Mouse (Mus musculus): ENCODE measurements around the gene Farsb.
A peak's percentile ranks its signal among the peaks of the same experiment; 100 is the strongest.
"Not testable (repeated sequence)": the region's sequence is repeated elsewhere in the genome, so short reads cannot be mapped to it uniquely, and the experiment has no call there.

Farsb gene

DNA sequence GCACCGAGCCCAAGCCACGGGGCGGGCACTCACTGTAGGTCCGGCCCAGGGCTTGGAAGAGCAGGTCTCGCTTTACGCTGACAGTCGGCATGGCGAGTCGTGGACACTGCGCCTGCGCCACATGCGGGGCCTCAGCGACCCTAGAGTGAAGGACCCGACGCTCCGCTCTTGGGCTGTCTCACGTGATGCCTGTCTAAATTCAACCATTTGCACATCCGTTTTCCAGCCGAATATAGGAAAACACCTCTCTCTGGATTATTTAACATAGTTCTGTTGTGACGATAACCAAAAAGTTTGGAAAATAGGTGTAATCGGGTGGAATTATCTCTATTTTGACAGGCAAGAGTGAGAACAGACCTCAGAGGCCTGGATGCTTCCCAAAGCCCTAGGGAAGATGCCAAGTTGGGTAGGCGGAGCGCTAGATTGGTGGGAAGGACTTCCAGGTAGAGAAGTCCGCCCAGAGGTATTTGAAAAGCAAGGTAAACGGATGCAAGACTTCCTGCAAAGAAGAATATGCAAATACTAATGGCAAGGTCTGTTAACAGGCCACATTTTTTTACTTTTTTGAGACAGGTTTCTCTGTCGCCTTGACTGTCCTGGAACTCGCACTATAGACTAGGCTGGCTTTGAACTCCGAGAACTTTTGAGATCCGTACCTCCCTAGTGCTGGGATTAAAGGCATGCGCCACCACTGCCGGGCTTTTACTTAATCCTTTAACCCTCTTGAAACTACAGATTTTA, at the start of gene Farsb:
Gene Farsb (minus strand): TSS at position 146 of the 741 bp plus-strand sequence.
- peak; percentile 95 for DNase-seq (ENCODE audit: low spot score)

DNA sequence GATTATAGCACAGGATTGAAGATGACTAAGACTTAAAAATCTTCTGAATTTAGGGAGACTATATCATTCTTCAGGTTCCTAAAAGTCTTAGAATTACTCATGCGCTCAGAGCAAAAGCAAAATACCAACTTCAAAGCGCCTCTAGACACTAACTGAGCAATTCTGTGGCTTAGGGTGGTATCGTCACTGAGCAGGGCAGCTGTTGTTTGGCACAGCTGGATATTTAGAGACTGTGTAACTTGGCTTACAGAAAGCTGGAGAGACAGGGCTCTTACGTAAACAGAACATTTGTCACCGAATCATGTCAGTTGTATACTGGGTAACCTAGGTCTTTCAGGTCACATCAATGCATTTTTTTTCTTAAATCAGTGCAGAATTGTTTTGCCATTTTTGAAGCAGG, 49.7 kb upstream of the Farsb start:
- DNase-seq (ENCODE audit: low spot score), result no peak

DNA sequence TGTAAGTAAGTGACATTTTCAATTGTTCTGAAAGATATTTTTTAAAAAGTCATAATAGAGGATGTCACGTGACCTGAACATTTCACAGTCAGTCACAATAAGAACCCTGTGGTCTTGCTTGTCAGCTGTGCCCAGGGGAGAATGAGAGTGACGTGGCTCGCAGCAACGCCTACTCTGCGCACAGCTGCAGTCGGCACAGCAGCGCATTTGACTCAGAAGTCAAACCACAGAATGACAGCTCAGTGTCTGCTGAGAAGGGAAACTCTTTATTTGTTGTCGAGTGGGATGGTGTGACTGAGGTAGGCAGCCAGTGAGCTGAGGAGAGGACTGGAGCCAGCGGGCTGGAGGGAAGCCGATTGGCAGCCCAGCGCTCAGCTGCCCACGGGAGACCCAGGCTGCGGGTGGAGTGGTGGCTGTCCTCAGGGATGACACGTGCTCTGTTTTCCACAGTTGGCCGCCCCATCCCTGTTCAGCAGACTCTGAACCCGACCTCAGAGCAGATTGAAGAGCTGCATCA, 48.9 kb upstream of the Farsb start:
- DNase-seq (ENCODE audit: low spot score), result peak; percentile 64

DNA sequence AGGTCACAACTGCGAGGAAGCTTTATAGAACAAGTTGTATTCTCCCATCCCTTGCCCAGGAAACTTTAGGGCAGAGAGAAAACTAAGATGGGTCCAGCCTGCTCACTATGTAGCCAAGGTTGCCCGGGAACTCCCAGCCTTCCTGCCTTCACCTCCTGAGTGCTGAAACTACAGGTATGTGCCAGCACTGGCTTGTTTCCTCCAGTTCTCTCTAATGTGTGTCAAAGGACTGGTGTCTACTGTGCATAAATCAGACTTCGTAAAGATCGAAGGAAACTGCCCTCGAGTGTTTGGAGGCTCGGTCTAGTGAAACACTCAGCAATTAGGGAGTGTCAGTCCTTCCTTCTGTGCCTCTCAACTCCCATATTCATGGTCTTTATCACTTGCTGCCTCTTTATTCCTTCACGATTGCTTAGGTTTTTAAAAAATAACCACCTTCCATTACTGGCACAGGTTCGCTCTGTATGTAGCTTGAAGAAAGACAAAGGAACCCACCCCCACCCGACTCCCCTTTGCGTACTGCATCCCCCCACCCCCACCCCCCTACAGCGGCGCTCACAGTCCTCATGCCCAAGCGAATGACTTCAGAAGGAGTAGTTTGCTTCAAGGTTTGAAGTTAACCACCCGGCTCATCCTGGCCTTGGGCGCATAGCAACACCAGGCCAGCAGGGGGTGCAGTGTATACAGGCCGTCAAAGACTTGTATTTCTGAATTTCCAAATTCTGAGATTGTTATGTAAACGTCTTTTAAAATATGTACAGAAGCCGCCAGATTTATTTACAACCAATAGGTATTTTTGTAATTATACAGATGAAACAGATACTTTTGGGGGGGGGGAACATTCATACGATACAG, 47.8 kb upstream of the Farsb start:
- peak; percentile 85 for DNase-seq (ENCODE audit: low spot score)

DNA sequence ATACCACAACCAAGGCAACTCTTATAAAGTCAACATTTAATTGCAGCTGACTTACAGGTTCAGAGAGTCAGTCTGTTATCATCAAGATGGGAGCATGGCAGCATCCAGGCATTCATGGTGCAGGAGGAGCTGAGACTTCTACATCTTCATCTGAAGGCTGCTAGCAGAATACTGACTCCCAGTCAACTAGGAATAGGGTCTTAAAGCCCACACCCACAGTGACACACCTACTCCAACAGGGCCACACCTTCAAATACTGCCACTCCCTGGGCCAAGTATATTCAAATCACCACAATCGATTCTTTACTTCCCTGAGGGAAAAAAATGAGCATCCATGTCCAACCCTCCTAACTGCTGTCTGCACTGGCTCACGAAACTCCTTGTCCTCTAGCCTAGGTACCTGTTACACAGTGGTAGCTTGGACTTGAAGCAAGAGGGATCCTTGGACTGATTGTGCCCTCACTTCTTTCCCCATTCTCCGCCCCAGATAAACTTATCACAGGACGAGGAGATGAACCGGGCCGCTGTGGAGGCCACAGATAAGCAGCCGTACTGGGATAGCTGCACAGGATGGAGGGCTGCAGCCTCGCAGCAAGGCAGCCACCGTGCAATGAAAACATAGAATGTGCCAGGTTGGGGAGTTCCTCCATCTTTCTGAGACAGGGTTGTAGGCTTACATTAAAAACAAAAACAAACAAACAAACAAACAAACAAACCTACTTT, 45.9 kb upstream of the Farsb start:
- no peak for DNase-seq (ENCODE audit: low spot score)

DNA sequence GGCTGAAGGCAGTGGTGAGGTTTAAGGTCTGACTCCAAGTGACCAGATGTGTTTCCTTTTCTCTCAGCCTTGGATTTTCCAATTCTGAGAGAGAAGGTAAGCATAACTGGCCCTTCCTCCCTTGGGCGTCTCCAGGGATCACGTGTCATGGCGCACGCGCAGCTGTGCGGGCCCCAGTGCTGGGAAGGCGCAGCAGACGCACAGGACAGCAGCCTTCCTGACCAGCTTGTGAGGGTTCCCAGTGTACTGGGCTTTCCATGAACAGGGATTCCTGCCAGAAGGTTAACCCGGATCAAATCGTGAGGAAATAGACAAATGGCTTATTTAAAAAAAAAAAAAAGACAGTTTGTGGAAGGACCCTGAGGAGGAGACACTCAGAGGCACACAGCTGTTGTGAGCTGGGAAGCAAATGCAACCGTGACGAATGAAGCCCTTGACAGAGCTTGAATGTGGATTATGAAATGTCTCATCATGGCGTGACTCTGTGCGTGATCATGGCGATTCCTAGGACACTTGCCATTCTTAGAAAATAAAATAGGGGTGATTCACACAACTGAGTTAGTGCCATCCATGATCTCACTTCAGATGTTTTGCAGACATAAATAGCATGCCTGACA, 43.6 kb upstream of the Farsb start:
- no peak for DNase-seq (ENCODE audit: low spot score)

DNA sequence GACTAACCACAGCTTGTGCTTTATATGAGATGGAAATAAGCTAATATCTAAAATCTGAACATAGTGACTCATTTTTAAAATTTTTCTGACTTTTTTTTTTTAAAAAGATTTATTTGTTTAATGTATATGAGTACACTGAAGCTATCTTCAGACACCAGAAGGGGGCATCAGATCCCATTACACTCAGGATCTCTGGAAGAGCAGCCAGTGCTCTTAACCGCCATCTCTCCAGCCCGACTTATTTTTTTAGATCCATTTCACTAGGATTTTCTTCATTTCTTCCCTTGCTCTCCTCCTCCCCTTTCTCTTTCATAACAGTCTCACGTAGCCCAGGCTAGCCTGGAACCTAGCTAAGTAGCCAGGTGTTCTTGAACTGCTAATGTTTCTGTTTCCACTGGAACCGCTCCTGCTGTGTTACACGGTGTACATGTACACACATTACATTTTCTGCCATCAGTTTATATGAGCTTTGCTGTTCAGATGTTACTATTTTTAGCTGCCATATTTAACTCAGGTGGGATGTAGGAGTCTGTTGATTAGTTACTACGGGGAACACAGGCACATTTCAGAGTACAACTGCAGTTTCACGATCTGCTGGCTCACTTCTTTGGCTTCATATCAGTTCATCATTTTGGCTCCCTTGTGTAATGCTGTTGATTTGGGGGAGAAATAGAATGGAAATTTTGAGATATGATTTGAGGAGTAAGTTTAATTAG, 42.0 kb upstream of the Farsb start:
- peak; percentile 37 for DNase-seq (ENCODE audit: low spot score)

DNA sequence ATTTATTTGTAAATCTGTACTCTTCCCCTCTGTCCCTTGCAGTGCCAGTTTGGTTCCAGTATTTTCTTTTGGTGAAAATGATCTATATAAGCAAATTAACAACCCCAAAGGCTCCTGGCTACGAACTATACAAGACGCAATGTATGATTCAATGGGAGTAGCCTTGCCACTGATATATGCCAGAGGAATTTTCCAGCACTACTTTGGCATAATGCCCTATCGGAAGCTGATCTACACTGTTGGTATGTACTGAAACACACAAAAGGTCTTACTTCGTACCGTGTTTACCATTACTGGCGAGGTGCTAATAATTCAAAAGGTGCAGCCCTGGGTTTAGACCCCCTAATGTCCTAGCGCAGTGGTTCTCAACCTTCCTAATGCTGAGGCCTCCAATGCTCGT, 40.3 kb upstream of the Farsb start:
- no peak for DNase-seq (ENCODE audit: low spot score)

DNA sequence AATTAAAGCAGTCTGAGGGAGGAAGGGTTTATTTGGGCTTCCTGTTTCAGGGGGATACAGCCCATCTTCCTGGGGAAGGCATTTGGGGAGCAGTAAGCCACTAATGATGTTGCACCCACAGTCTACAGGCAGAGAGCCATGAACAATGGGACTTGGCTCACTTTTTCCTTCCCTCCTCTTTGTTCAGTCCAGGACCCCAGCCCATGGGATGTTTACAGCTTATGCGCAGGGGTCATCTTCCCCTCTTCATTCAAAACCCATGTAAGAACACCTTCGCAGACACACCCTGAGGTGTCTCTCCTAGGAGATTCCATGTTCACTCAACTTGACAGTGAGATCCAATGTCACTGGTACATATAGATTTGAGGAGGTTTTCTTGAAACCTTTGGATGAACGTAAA, 39.7 kb upstream of the Farsb start:
- no peak for DNase-seq (ENCODE audit: low spot score)

DNA sequence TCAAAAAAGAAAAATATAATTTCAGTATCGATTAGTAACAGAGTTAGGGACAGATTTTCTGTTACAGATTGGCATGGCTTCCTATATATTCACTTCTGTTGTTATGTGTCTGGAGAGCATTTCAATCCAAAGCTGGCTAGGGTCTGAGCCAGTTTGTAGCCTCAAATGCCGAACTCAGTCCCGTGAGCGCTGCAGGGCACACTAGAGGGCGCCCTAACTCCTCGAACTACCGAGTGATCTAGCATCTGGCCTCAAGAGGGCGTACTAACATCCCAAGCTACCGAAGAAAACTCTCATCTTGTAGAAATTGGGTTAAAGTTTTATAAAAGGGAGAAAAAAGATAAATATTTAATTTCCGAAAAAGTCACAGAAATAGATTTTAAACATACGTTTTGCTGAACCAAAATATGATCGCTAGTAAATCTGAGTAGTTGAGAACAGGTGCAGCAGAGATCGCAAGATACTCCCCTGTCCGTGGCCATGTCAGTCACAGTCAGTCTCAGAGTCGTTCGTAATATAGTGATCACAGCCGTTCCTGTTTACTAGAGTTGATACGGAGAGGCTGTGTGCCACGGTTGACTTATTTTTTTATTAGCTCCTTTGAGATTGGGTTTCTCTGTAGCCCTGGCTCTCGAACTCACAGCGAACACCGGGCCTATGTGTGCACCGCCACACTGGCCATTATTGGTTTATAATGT, 36.6 kb upstream of the Farsb start:
- DNase-seq (ENCODE audit: low spot score), result peak; percentile 87

DNA sequence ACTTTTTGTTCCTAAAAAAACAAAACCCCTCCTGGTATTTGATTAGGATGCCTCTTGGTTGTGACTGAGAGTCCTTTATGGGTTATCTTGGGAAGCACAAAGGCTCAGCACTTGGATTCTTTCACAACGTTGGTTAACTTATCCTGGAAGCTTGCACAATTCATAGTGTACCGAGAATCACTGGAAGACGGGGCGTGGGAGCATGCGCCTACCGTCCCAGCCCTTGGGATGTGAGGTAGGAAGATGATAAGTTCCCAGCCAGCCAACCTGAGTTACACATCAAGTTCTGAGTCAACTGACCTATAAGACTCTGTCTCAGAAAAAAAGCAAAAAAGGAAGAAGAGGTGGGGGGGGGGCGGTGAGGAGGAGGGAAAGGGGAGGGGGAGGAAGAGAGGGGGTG, 30.2 kb upstream of the Farsb start:
- no peak for DNase-seq (ENCODE audit: low spot score)

DNA sequence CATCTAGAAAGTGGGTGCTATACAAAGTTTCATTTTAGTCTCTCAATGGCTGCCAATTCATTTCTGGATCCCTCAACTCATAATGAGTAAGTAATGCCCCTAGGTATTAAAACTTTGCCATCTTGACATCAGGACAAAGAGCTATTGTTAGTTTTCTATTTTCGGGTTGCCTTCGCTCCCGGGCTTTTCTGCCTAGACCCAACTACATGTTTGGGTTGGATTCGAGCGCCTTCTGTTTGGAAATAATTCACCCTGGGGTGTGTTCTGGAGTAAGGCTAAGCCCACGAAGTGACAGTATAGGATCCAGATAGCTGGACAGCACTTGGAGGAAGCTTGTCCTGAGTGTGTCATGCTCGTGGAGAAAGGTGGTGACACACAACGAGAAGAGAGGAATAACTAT, 24.1 kb upstream of the Farsb start:
- DNase-seq (ENCODE audit: low spot score), result no peak

DNA sequence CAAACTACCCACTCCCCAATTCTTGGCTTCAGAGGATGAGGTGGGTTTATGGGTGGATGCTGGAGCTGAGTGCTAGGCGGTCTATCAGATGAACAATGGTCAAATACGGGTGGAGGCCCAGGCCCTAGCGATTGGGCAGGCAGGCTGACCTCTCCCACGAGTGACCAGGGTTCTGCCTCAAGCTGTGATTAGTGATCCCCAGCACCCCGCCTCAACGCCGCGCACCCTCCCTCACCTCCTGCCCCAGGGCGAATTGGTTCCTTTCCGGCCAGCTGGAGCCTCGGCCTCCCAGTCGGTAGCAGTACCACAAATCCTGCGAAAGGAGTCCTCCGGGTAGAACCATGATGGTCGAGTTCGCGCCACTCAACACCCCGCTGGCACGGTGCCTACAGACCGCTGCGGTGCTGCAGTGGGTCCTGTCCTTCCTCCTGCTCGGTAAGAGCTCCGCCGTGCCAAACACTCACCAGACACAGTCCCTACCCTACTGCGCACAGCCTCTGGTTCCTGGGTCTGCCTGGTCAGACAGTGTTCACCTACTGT, 23.0 kb upstream of the Farsb start, which contains the start of gene BC035947:
Gene BC035947 (minus strand): TSS at position 538 of the 540 bp plus-strand sequence.
- peak; percentile 50 for DNase-seq (ENCODE audit: low spot score)

DNA sequence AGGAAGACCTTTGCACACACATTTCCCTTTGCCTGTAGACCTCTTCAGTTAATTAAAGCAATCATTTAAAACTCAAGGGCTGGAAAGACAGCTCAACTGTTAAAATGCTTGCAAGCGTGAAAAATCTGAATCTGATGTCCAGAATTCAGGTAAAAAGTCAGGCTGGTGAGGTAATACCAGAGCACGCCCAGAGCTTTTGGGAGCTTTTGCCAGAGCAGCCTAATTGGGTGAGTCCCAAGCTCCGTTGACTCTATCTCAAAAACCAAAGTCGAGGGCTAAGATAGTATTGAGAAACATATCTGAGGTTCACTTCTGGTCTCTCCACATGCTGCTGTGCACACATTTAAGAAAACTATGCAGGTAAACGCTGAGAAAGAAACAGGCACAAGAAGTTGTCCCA, 22.2 kb upstream of the Farsb start, which contains the start of gene Mogat1:
Gene Mogat1 (plus strand): TSS at position 130 of the 400 bp plus-strand sequence.
- DNase-seq (ENCODE audit: low spot score), result no peak

DNA sequence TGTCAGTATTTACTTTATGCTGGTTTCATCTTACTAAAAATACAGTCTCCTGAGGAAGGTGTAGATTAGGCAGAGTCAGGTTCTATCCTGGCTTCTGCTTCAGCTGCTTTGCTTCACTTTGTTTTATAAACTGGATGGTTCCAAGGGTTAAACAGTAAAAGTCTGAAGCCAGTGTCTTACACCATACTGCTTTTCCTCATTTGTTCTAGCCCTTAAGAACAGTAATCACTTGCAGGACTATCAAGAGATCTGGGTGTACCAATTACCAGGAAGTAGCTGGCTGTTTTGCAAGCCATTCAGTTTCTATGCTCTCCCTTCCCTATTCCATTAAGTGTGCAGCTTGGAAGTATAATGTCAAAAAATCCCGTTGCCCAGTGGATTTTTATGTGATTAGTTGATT, 18.4 kb upstream of the Farsb start:
- DNase-seq (ENCODE audit: low spot score), result no peak

DNA sequence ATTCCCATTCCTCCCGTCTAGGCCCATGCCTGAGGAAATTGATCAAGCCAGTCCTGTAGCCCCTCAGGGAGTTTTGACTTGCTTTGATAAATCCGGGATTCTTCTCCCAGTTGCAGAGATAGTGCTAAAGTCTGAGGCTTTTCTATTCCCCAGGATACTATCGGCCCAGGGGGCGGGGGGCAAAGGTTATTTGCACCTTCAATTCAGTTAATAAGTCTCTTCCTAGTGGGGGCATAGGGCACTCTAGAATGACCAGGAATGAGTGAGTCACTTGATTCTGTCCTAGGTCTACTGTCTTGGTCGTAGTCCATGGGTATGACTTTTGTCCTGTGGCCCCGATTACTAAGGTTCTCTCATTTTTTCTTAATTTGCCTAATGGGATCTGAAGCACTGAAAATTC, 13.8 kb upstream of the Farsb start:
- no peak for DNase-seq (ENCODE audit: low spot score)

DNA sequence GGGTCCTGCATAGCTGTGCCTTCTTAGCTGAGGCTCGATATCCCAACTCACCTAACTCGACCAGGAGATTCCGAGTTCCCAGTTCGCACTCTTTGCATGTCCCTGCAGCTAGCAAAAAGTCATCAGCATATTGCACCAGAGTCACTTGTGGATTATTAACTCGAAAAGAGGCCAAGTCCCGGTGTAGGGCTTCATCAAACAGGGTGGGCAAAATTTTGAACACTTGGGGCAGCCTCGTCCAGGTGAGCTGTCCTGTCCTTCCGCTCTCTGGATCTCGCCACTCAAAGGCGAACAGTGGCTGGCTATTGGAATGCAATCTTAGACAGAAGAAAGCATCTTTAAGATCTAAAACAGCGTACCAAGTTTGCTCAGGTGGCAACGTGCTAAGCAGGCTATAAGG, 13.2 kb upstream of the Farsb start:
- not testable (repeated sequence) for DNase-seq (ENCODE audit: low spot score)

DNA sequence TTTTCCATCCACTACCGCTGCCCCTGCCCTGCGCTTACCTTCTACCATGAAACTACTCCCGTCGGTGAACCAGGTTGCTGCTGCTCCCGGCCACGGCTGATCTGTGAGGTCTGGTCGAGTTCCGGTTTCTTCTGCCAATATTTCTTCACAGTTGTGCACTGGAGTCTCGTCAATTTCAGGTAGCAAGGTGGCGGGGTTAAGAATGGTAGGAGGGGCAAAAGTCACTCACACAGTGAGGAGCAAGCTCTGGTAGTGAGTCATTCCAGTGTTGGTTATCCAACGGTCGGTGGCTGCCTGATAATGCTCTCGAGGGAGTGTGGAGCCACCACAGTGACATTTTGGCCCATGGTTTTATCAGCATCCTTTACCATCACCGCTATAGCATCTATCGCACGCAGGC, 12.3 kb upstream of the Farsb start:
- no peak for DNase-seq (ENCODE audit: low spot score)

DNA sequence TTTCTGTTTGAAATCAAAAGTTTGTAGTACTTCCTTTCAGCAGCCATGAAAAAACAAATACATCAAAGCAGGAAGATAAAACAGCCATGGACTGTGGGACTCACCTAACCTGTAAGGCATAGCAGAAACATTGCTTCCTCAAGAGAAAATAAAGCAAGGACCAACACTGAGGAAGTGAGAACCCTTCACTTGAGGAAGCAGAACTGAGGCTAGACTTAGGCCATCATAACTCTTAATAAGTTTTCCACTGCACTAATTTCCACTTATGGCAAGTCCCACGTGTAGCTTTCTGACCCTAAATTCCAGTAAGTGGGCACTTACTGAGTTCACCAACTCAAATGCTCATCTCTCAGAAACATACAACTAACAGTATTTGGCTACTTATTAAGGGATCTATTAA, 1.4 kb upstream of the Farsb start:
- DNase-seq (ENCODE audit: low spot score), result no peak

DNA sequence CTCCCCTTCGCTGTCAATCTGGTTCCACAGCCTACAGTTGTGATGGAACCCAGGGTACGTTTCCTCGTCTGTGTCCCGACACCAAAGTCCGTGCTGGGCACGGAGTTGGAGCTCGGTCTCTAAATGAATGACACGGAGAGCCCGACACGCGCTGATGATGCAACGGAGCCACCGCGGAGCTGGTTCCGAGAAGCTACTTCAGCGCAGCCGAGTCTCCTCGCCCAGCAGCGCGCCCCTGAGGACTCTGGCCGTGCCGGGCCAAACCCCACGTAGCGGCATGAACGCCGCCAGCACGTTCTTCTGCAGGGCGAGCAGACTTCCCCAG, 308 bp downstream of the Farsb start:
- DNase-seq (ENCODE audit: low spot score), result no peak
